Mouse (Mus musculus): ENCODE data around the gene Atg4b. TPM values are rescaled to one million over a fixed set of nuclear protein-coding genes. Genes with fewer than 3 reads are reported as not detected.
"Not testable (repeated sequence)": the region's sequence is repeated elsewhere in the genome, so short reads cannot be mapped to it uniquely, and the experiment has no call there.

The Atg4b gene
- total and polyA plus RNA-seq, 2 experiments, result 20.0 to 29.1 TPM

GRCm38 (mm10) chr1:93824609-93825008 lies 73.3 kb downstream of the Atg4b start, which contains the start of gene D2hgdh:
TSS of gene D2hgdh (plus strand) at chr1:93824909.
- Histone ChIP-seq H3K9ac (ENCODE audit: low read depth, low read length) (peak within 1 kb of the TSS; percentile 79), H3K4me3 (ENCODE audit: insufficient read depth, low read depth, low read length) (peak within 1 kb of the TSS; percentile 71), H3K36me3 (ENCODE audit: control insufficient read depth, insufficient read depth, low read length) (peaks cover 4% of the 10 kb centered on the region; the same call in 1 of the 2 replicates), H3K4me1 (ENCODE audit: control insufficient read depth, insufficient read depth, low read length) (peaks cover 2% of the 10 kb centered on the region; the same call in 1 of the 2 replicates), H3K79me2 (ENCODE audit: control insufficient read depth, insufficient read depth, low read length) (no peaks in the 10 kb centered on the region), H3K27me3 (ENCODE audit: control insufficient read depth, insufficient read depth, low read length) (no peaks in the 10 kb centered on the region), H3K27ac (replicated peaks; ENCODE audit: insufficient read depth, low read depth, low read length) (peak within 1 kb of the TSS; percentile 85)
- DNase-seq (ENCODE audit: extremely low read depth, low read depth, low spot score), result no peak
- 11% methylated on average over 10 of the region's 10 CpGs for WGBS
- TF ChIP-seq POLR2A (IDR thresholded peaks at IDR 0.05; ENCODE audit: extremely low read depth, insufficient read depth, low read length) (no peak), CTCF (IDR thresholded peaks at IDR 0.05; ENCODE audit: low read depth, low read length) (no peak)

- peak; percentile 93 for TF ChIP-seq POLR2A (IDR thresholded peaks at IDR 0.05; ENCODE audit: extremely low read depth, insufficient read depth, low read length)
- TF ChIP-seq CTCF (IDR thresholded peaks at IDR 0.05; ENCODE audit: low read depth, low read length), result no peak
- no peaks in the 10 kb centered on the region for H3K27me3 ChIP-seq (ENCODE audit: control insufficient read depth, insufficient read depth, low read length)
- peak overlapping the region; percentile 79 for H3K9ac ChIP-seq (ENCODE audit: low read depth, low read length)
- WGBS, result under 1% methylated on average over 30 of the region's 30 CpGs
- peaks cover 2% of the 10 kb centered on the region; the same call in 1 of the 2 replicates for H3K36me3 ChIP-seq (ENCODE audit: control insufficient read depth, insufficient read depth, low read length)
- peak overlapping the region; percentile 71 for H3K4me3 ChIP-seq (ENCODE audit: insufficient read depth, low read depth, low read length)
- peaks cover 2% of the 10 kb centered on the region; the same call in 1 of the 2 replicates for H3K4me1 ChIP-seq (ENCODE audit: control insufficient read depth, insufficient read depth, low read length)
- DNase-seq (ENCODE audit: extremely low read depth, low read depth, low spot score), result peak; percentile 94
- no peaks in the 10 kb centered on the region for H3K79me2 ChIP-seq (ENCODE audit: control insufficient read depth, insufficient read depth, low read length)
- H3K27ac ChIP-seq (replicated peaks; ENCODE audit: insufficient read depth, low read depth, low read length), result peak overlapping the region; percentile 85
These were observed 73.9 kb downstream of the Atg4b start for GRCm38 (mm10) chr1:93825105-93825674.

GRCm38 (mm10) chr1:93825771-93826539 lies 74.7 kb downstream of the Atg4b start:
- Histone ChIP-seq H3K9ac (ENCODE audit: low read depth, low read length) (peak overlapping the region; percentile 30), H3K4me3 (ENCODE audit: insufficient read depth, low read depth, low read length) (peak overlapping the region; percentile 71), H3K36me3 (ENCODE audit: control insufficient read depth, insufficient read depth, low read length) (peaks cover 2% of the 10 kb centered on the region; the same call in 1 of the 2 replicates), H3K79me2 (ENCODE audit: control insufficient read depth, insufficient read depth, low read length) (no peaks in the 10 kb centered on the region), H3K27me3 (ENCODE audit: control insufficient read depth, insufficient read depth, low read length) (no peaks in the 10 kb centered on the region), H3K27ac (replicated peaks; ENCODE audit: insufficient read depth, low read depth, low read length) (peak overlapping the region; percentile 17), H3K4me1 (ENCODE audit: control insufficient read depth, insufficient read depth, low read length) (peaks cover 2% of the 10 kb centered on the region; the same call in 1 of the 2 replicates)
- 41% methylated on average over 27 of the region's 27 CpGs for WGBS
- DNase-seq (ENCODE audit: extremely low read depth, low read depth, low spot score), result no peak
- no peak for TF ChIP-seq CTCF (IDR thresholded peaks at IDR 0.05; ENCODE audit: low read depth, low read length)
- no peak for TF ChIP-seq POLR2A (IDR thresholded peaks at IDR 0.05; ENCODE audit: extremely low read depth, insufficient read depth, low read length)

GRCm38 (mm10) chr1:93826540-93826835 lies 75.2 kb downstream of the Atg4b start:
- H3K27ac ChIP-seq (replicated peaks; ENCODE audit: insufficient read depth, low read depth, low read length), result no peak overlapping the region
- whole genome bisulfite sequencing, result 93% methylated on average over 9 of the region's 9 CpGs
- H3K27me3 ChIP-seq (ENCODE audit: control insufficient read depth, insufficient read depth, low read length), result no peaks in the 10 kb centered on the region
- no peak for DNase-seq (ENCODE audit: extremely low read depth, low read depth, low spot score)
- H3K36me3 ChIP-seq (ENCODE audit: control insufficient read depth, insufficient read depth, low read length), result peaks cover 2% of the 10 kb centered on the region; the same call in 1 of the 2 replicates
- no peak overlapping the region for H3K4me3 ChIP-seq (ENCODE audit: insufficient read depth, low read depth, low read length)
- H3K79me2 ChIP-seq (ENCODE audit: control insufficient read depth, insufficient read depth, low read length), result no peaks in the 10 kb centered on the region
- no peak overlapping the region for H3K9ac ChIP-seq (ENCODE audit: low read depth, low read length)
- TF ChIP-seq POLR2A (IDR thresholded peaks at IDR 0.05; ENCODE audit: extremely low read depth, insufficient read depth, low read length), result no peak
- TF ChIP-seq CTCF (IDR thresholded peaks at IDR 0.05; ENCODE audit: low read depth, low read length), result no peak
- H3K4me1 ChIP-seq (ENCODE audit: control insufficient read depth, insufficient read depth, low read length), result peaks cover 2% of the 10 kb centered on the region; the same call in 1 of the 2 replicates

- not testable (repeated sequence) for H3K4me3 ChIP-seq (ENCODE audit: insufficient read depth, low read depth, low read length); H3K27ac ChIP-seq (replicated peaks; ENCODE audit: insufficient read depth, low read depth, low read length); H3K79me2 ChIP-seq (ENCODE audit: control insufficient read depth, insufficient read depth, low read length); DNase-seq (ENCODE audit: extremely low read depth, low read depth, low spot score); H3K9ac ChIP-seq (ENCODE audit: low read depth, low read length); H3K27me3 ChIP-seq (ENCODE audit: control insufficient read depth, insufficient read depth, low read length); H3K4me1 ChIP-seq (ENCODE audit: control insufficient read depth, insufficient read depth, low read length)
- peaks cover 12% of the 10 kb centered on the region for H3K36me3 ChIP-seq (ENCODE audit: control insufficient read depth, insufficient read depth, low read length)
- WGBS, result 48% methylated on average over 3 of the region's 4 CpGs
These were observed 81.6 kb downstream of the Atg4b start for GRCm38 (mm10) chr1:93832754-93833360.
